Mouse (Mus musculus) kidney, adult 2 months (tissue): ENCODE measurements around the gene Col27a1.

Experiments
- CTCF ChIP-seq: fragments of 200-500 bp; conservative IDR thresholded peaks from 2 replicates; pipeline ENCODE4 v1.5.1; 2011; ENCODE audit warnings: low read depth, mild to moderate bottlenecking, control low read depth, low read length, moderate library complexity, mixed read lengths; ENCODE audit not compliant: insufficient read depth, insufficient read length
- POLR2A ChIP-seq: fragments of 200-500 bp; IDR thresholded peaks from one replicate; pipeline ENCODE4 v1.6.1; 2011; ENCODE audit warnings: low read depth, low read length, control low read depth

DNA sequence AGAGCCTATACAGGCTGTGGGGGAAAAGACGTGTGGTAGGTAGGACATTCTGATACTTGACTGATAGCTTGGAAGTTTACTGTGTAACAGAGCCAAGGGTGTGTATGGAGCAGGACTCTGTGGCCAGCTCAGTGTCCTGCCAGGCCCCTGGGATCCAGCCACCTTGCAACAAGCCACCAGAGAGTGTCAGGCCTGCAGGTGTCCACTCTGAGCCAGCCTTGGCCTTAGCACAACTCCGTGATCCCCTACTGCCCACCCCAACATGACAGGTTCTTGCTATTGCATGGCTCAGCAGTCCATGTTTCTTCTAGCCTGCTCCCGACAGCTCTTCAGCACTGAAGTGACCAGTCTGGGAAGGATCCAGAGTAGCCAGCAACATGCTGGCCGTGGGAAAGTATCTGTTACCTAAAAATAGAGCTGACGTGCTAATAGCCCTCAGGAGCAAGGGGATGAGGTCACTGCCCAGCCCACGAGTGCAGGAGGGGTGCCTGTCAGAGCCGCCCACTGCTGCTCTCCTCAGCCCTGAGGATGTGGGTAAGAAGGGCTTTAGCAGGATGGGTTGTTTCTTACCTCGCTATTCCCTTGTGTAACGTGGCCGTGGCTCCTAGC is 96.5 kb downstream of the Col27a1 start:
- no peak for TF ChIP-seq CTCF
- TF ChIP-seq POLR2A, result no peak
